Mouse (Mus musculus) bone marrow, adult 2 months (tissue): ENCODE results near the gene Narf.

Source experiments
- CTCF ChIP-seq: fragments of 200-500 bp; IDR thresholded peaks from 2 replicates; pipeline ENCODE4 v1.5.1; 2011; ENCODE audit warnings: low read length, control low read depth; ENCODE audit not compliant: control insufficient read depth, insufficient read depth
- POLR2A ChIP-seq: fragments of 200-500 bp; IDR thresholded peaks from 2 replicates; pipeline ENCODE4 v1.6.1; 2011; ENCODE audit warnings: low read depth, mild to moderate bottlenecking, control low read depth, low read length, borderline replicate concordance; ENCODE audit not compliant: control insufficient read depth

- no peak for TF ChIP-seq POLR2A
- no peak for TF ChIP-seq CTCF
These were observed 23.3 kb downstream of the Narf start for GRCm38 (mm10) chr11:121260211-121260906.
